Comparison of ENCODE assay signal across 8 mouse cellular contexts in the genomic region with DNA sequence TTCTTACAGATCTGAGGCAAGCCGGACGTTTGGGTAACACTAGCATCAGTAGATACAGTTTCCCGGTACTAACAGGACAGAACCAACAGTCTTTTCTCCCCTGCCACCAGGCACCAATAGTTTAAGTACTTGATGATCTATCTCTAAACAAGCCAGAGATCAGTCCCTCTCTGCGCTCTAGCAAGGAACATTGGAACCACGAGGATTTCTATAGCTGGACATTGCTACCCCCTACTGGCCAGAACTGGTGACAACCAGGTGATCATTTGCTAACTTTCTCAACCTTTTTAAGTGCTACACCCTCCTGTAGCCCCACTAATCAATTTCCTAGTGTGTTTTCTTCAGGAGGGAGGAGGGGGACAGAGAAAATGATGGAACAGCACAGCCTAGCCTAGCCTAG. TPM values are rescaled to one million over a fixed set of nuclear protein-coding genes. Genes with fewer than 3 reads are reported as not detected.
DNase-seq lines count a peak whose midpoint lies in the region; ATAC-seq and TF ChIP-seq lines count a peak whose summit lies in the region.

No protein-coding gene starts in this region.

- peak; percentile 74 for TF ChIP-seq CTCF in Patski (IDR thresholded peaks at IDR 0.05)

- peak; percentile 82 for ATAC-seq in Patski
- peak; percentile 49; the same call in 1 of the 2 replicates for ATAC-seq in hindbrain, embryonic 11.5 days (ENCODE audit: low FRiP score)
- ATAC-seq in limb, embryonic 11.5 days (ENCODE audit: insufficient number of reproducible peaks, low FRiP score, low TSS enrichment, low read depth), result no peak
- peak; percentile 79 for ATAC-seq in midbrain, embryonic 13.5 days

- in situ Hi-C loops in Patski (cut with MboI; ENCODE audit: low pct_unique_long_range_greater_than_20kb), result loop anchor here (5.0 to 10.0 kb wide), 3 partner anchors 34 to 539 kb away; no protein-coding TSS in a partner anchor

- no peaks in the 10 kb centered on the region for H3K4me1 ChIP-seq in hindbrain, embryonic 11.5 days (replicated peaks; ENCODE audit: control insufficient read depth, insufficient read depth, low read length)
- no peaks in the 10 kb centered on the region for H3K4me1 ChIP-seq in limb, embryonic 11.5 days (ENCODE audit: control insufficient read depth, insufficient read depth, low read length)
- H3K4me1 ChIP-seq in midbrain, embryonic 13.5 days (replicated peaks), result no peaks in the 10 kb centered on the region

- H3K9ac ChIP-seq in hindbrain, embryonic 11.5 days (ENCODE audit: low read depth, low read length), result no peak overlapping the region
- H3K9ac ChIP-seq in limb, embryonic 11.5 days (ENCODE audit: low read length), result no peak overlapping the region
- no peak overlapping the region for H3K9ac ChIP-seq in midbrain, embryonic 13.5 days (replicated peaks)

- peak; percentile 30 for DNase-seq in right cerebral cortex, adult 18-20 months
- DNase-seq in right cerebral cortex, postnatal 25 days, result no peak
- no peak for DNase-seq in Patski (ENCODE audit: low read depth, low spot score)
- DNase-seq in embryo, embryonic 10 days (ENCODE audit: low spot score), result peak; percentile 81
- peak; percentile 74 for DNase-seq in hindbrain, embryonic 11.5 days (ENCODE audit: low spot score)
- DNase-seq in limb, embryonic 11.5 days (ENCODE audit: low spot score), result peak; percentile 77
- peak; percentile 59 for DNase-seq in thymus, postnatal 25 days

- H3K4me2 ChIP-seq in hindbrain, embryonic 11.5 days (replicated peaks; ENCODE audit: low read depth, low read length), result no peak overlapping the region
- H3K4me2 ChIP-seq in limb, embryonic 11.5 days (ENCODE audit: low read depth, severe bottlenecking), result no peak overlapping the region
- H3K4me2 ChIP-seq in midbrain, embryonic 13.5 days (replicated peaks), result no peak overlapping the region

- POLR2A ChIA-PET in Patski (lab: Charles Lee), result no interaction called here

- WGBS in hindbrain, embryonic 11.5 days, result 41% methylated on average over 5 of the region's 5 CpGs
- 33% methylated on average over 5 of the region's 5 CpGs for WGBS in limb, embryonic 11.5 days
- 28% methylated on average over 5 of the region's 5 CpGs for WGBS in midbrain, embryonic 13.5 days

- no peaks in the 10 kb centered on the region for H3K9me3 ChIP-seq in hindbrain, embryonic 11.5 days (ENCODE audit: control insufficient read depth, low read length)
- no peaks in the 10 kb centered on the region for H3K9me3 ChIP-seq in limb, embryonic 11.5 days (ENCODE audit: control insufficient read depth, low read length)
- H3K9me3 ChIP-seq in midbrain, embryonic 13.5 days, result no peaks in the 10 kb centered on the region

- no peak overlapping the region for H3K4me3 ChIP-seq in hindbrain, embryonic 11.5 days (ENCODE audit: low read depth, low read length)
- H3K4me3 ChIP-seq in limb, embryonic 11.5 days (ENCODE audit: low read depth, low read length), result no peak overlapping the region
- H3K4me3 ChIP-seq in midbrain, embryonic 13.5 days (replicated peaks), result no peak overlapping the region

- CTCF ChIA-PET in Patski (lab: Charles Lee), result interaction anchor here (0.7 to 2.6 kb wide), 16 partner anchors 8 to 538 kb away, joined by 3 to 8 read pairs (median 4); a partner anchor contains a TSS

- no peaks in the 10 kb centered on the region for H3K36me3 ChIP-seq in hindbrain, embryonic 11.5 days (ENCODE audit: control insufficient read depth, insufficient read depth, low read length)
- H3K36me3 ChIP-seq in limb, embryonic 11.5 days (ENCODE audit: control insufficient read depth, insufficient read depth, low read length), result no peaks in the 10 kb centered on the region
- no peaks in the 10 kb centered on the region for H3K36me3 ChIP-seq in midbrain, embryonic 13.5 days

- no peak overlapping the region for H3K27ac ChIP-seq in hindbrain, embryonic 11.5 days (ENCODE audit: low read depth, low read length)
- H3K27ac ChIP-seq in limb, embryonic 11.5 days (replicated peaks; ENCODE audit: low read depth, low read length), result no peak overlapping the region
- H3K27ac ChIP-seq in midbrain, embryonic 13.5 days, result no peak overlapping the region

- H3K27me3 ChIP-seq in Patski, result no peaks in the 10 kb centered on the region
- no peaks in the 10 kb centered on the region for H3K27me3 ChIP-seq in hindbrain, embryonic 11.5 days (ENCODE audit: control insufficient read depth, insufficient read depth, low read length)
- H3K27me3 ChIP-seq in limb, embryonic 11.5 days (ENCODE audit: control insufficient read depth, insufficient read depth, low read length), result no peaks in the 10 kb centered on the region
- H3K27me3 ChIP-seq in midbrain, embryonic 13.5 days, result no peaks in the 10 kb centered on the region

RNA-seq across cellular contexts. Expression of a gene that starts 15.4 kb away (rescaled TPM):
- polyA plus RNA-seq in Patski (2021), result 66.9 TPM
- polyA plus RNA-seq in hindbrain, embryonic 11.5 days (2014; fragmentation: Nextera tagmentation; extraction: Ambion mirVana), result 24.5 and 34.2 TPM in 2 replicates
- 27.4 and 28.5 TPM in 2 replicates for polyA plus RNA-seq in limb, embryonic 11.5 days (2014; fragmentation: Nextera tagmentation; extraction: Ambion mirVana)
- 26.9 and 29.6 TPM in 2 replicates for polyA plus RNA-seq in midbrain, embryonic 13.5 days (2015; fragmentation: Nextera tagmentation; extraction: Ambion mirVana)

Comparison
In these comparisons a context has a peak if more than half of its experiments do, and no peak if none do; other contexts are left out.
1. DNase-seq: peak in right cerebral cortex, adult 18-20 months (single experiment), embryo, embryonic 10 days (single experiment), hindbrain, embryonic 11.5 days (single experiment), limb, embryonic 11.5 days (single experiment) and thymus, postnatal 25 days (single experiment); none in right cerebral cortex, postnatal 25 days (single experiment) and Patski (single experiment).